Mouse (Mus musculus): ENCODE results near the gene Gm37240. TPM values are rescaled to one million over a fixed set of nuclear protein-coding genes. Genes with fewer than 3 reads are reported as not detected.

The Gm37240 gene
- polyA plus RNA-seq, 1 experiment from 2014 or later = 2.2 TPM

GRCm38 (mm10) chr3:84449015-84449414, 1438.3 kb downstream of the Gm37240 start:
- Histone ChIP-seq H3K9ac (ENCODE audit: low read length) (no peak overlapping the region), H3K9me3 (ENCODE audit: control insufficient read depth, low read length) (no peaks in the 10 kb centered on the region), H3K4me1 (ENCODE audit: control insufficient read depth, insufficient read depth, low read length) (0 out of 2 replicates have a peak, but pooled peaks cover 2% of the 10 kb centered on the region), H3K27me3 (ENCODE audit: control insufficient read depth, insufficient read depth, low read length) (0 out of 2 replicates have a peak, but pooled peaks cover 2% of the 10 kb centered on the region), H3K4me2 (ENCODE audit: low read depth, severe bottlenecking) (no peak overlapping the region), H3K4me3 (ENCODE audit: low read depth, low read length) (no peak overlapping the region), H3K36me3 (ENCODE audit: control insufficient read depth, insufficient read depth, low read length) (no peaks in the 10 kb centered on the region), H3K27ac (replicated peaks; ENCODE audit: low read depth, low read length) (no peak overlapping the region)
- DNase-seq (ENCODE audit: low spot score) = no peak
- WGBS = 78% methylated on average over 9 of the region's 9 CpGs
- no peak for ATAC-seq (ENCODE audit: insufficient number of reproducible peaks, low FRiP score, low TSS enrichment, low read depth)

DNA sequence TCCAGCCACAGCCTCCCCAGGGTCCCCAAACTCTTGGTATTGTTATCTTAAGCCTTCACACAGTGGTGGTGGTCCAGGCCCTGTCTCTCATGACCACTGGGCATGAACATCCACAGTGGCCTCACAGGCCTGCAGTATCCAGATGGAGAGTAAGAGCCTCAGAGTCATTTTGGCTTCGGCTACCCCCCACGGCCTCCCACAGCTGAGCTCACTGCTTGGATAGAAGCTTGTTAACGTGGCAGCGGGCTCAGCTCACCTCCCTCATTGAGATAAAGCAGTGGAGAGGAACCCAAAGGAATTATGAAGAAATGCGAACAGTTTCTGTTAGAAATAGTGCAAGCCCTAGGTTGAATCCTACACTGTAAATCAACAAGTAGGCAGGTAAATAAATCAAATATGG, 1439.5 kb downstream of the Gm37240 start:
- H3K27me3 ChIP-seq (ENCODE audit: control insufficient read depth, insufficient read depth, low read length) = 0 out of 2 replicates have a peak, but pooled peaks cover 2% of the 10 kb centered on the region
- DNase-seq (ENCODE audit: low spot score) (no peak), ATAC-seq (ENCODE audit: insufficient number of reproducible peaks, low FRiP score, low TSS enrichment, low read depth) (no peak)
- H3K36me3 ChIP-seq (ENCODE audit: control insufficient read depth, insufficient read depth, low read length) = no peaks in the 10 kb centered on the region
- no peak overlapping the region for H3K27ac ChIP-seq (replicated peaks; ENCODE audit: low read depth, low read length)
- H3K4me2 ChIP-seq (ENCODE audit: low read depth, severe bottlenecking) = no peak overlapping the region
- no peak overlapping the region for H3K9ac ChIP-seq (ENCODE audit: low read length)
- WGBS = 77% methylated on average over 5 of the region's 5 CpGs
- H3K9me3 ChIP-seq (ENCODE audit: control insufficient read depth, low read length) = no peaks in the 10 kb centered on the region
- 0 out of 2 replicates have a peak, but pooled peaks cover 2% of the 10 kb centered on the region for H3K4me1 ChIP-seq (ENCODE audit: control insufficient read depth, insufficient read depth, low read length)
- no peak overlapping the region for H3K4me3 ChIP-seq (ENCODE audit: low read depth, low read length)

MicroRNA genes within 50 kb of the gene (microRNA counts, 519-probe panel; counts per million panel counts)
- not detected for microRNA mmu-miR-466k

Small RNA genes within 50 kb of the gene (microRNA-seq; reads per million reads assigned to microRNA genes)
- not detected for gene Mir466k

Other genes with a start within 250 kb of the Gm37240 start
- 1.7 and 2.1 TPM in 2 replicates for gene Fam160a1, start 70.2 kb downstream of the Gm37240 start, polyA plus RNA-seq (2014; fragmentation: Nextera tagmentation; extraction: Ambion mirVana)
- gene Glt28d2, start within 50 bp of the Gm37240 start, polyA plus RNA-seq (2014; fragmentation: Nextera tagmentation; extraction: Ambion mirVana) = 0.75 and 0.84 TPM in 2 replicates
- 19.4 and 22.8 TPM in 2 replicates for gene Sh3d19, start 83.6 kb upstream of the Gm37240 start, polyA plus RNA-seq (2014; fragmentation: Nextera tagmentation; extraction: Ambion mirVana)
- 0.21 TPM in 1 of 2 replicates, not detected in the other for gene Prss48, start 115.0 kb upstream of the Gm37240 start, polyA plus RNA-seq (2014; fragmentation: Nextera tagmentation; extraction: Ambion mirVana)

All from limb, embryonic 11.5 days (tissue).